Mouse (Mus musculus): ENCODE results near the gene Plxnd1. TPM values are rescaled to one million over a fixed set of nuclear protein-coding genes. Genes with fewer than 3 reads are reported as not detected.
A peak's percentile ranks its signal among the peaks of the same experiment; 100 is the strongest.

The Plxnd1 gene
- polyA plus RNA-seq, 1 experiment = 54.2 TPM

DNA sequence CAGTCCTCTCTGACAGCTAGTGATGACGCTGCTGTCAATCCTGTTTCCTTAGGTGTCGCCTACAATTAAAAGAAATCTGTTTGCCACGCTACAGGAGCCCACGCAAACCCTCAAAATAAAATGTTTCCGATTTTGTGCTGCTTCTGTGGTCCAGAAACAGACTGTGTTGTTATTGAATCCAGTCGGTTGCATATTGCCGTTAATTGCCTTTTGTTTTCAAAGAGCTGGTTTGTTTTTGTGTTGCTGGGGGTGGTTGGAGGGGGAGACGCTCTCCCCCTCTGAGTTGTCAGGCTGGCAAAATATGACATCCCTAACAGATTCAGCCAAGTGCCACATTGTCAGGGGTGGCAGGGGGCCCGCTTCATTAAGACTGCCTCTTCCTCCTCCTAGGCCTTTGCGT is 81.3 kb downstream of the Plxnd1 start:
- Histone ChIP-seq H3K4me3 (ENCODE audit: insufficient read depth, low read depth, low read length) (no peak overlapping the region), H3K27ac (ENCODE audit: insufficient read depth, low read depth, low read length) (no peak overlapping the region), H3K36me3 (ENCODE audit: control insufficient read depth, insufficient read depth, low read length) (no peaks in the 10 kb centered on the region), H3K27me3 (replicated peaks; ENCODE audit: control insufficient read depth, insufficient read depth, low read length) (no peaks in the 10 kb centered on the region), H3K4me1 (ENCODE audit: control insufficient read depth, insufficient read depth, low read length) (no peaks in the 10 kb centered on the region)
- no peak for TF ChIP-seq CTCF (conservative IDR thresholded peaks at IDR 0.05; ENCODE audit: insufficient read depth, insufficient read length, low read depth, low read length)
- TF ChIP-seq POLR2A (IDR thresholded peaks at IDR 0.05; ENCODE audit: low read depth, low read length) = no peak
- WGBS = 87% methylated on average over 10 of the region's 10 CpGs
- DNase-seq = no peak

DNA sequence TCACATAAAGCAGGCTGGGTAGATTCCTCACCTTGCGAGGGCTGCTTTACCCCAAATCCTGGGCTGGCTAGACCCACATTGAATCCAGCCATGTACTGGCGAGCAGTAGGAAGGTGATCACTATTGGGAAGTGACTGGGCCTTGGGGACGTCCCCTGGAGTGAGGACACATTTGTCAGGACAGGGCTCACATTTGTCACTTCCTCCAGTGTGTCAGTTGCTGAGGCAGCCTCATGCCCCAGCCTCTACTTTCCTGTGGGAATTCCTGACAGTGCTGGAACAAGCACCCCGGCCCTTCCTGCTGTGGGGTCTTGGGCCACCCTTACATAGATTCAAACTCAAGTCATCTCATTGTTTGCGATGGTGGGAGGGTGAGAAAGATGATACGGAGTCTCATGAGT is 83.0 kb downstream of the Plxnd1 start:
- WGBS = 79% methylated on average over 6 of the region's 6 CpGs
- DNase-seq = peak; percentile 67
- Histone ChIP-seq H3K27ac (ENCODE audit: insufficient read depth, low read depth, low read length) (peak overlapping the region; percentile 59), H3K27me3 (replicated peaks; ENCODE audit: control insufficient read depth, insufficient read depth, low read length) (no peaks in the 10 kb centered on the region), H3K4me3 (ENCODE audit: insufficient read depth, low read depth, low read length) (no peak overlapping the region), H3K36me3 (ENCODE audit: control insufficient read depth, insufficient read depth, low read length) (no peaks in the 10 kb centered on the region), H3K4me1 (ENCODE audit: control insufficient read depth, insufficient read depth, low read length) (no peaks in the 10 kb centered on the region)
- TF ChIP-seq CTCF (conservative IDR thresholded peaks at IDR 0.05; ENCODE audit: insufficient read depth, insufficient read length, low read depth, low read length) (no peak), POLR2A (IDR thresholded peaks at IDR 0.05; ENCODE audit: low read depth, low read length) (no peak)

DNA sequence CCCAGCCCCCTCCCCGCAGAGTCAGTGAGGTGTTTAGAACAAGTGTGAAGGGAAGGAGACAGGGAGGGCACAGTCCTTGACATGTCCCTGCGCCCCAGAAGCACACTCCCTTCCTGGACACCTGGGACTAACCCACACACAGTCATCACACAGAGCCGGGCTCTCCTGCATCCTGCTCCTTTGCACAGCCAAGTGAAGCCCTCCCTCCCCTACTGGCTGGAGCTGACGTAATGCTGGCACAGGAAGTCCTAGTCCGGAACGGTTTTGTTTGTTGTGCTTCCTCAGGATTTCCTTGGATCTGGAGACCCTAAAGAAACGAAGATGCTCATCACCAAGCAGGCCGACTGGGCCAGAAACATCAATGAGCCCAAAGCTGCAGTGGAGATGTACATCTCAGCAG is 84.9 kb downstream of the Plxnd1 start:
- peak overlapping the region; percentile 59 for H3K27ac ChIP-seq (ENCODE audit: insufficient read depth, low read depth, low read length)
- no peak overlapping the region for H3K4me3 ChIP-seq (ENCODE audit: insufficient read depth, low read depth, low read length)
- no peak for TF ChIP-seq CTCF (conservative IDR thresholded peaks at IDR 0.05; ENCODE audit: insufficient read depth, insufficient read length, low read depth, low read length)
- TF ChIP-seq POLR2A (IDR thresholded peaks at IDR 0.05; ENCODE audit: low read depth, low read length) = no peak
- no peaks in the 10 kb centered on the region for H3K4me1 ChIP-seq (ENCODE audit: control insufficient read depth, insufficient read depth, low read length)
- DNase-seq = peak; percentile 91
- no peaks in the 10 kb centered on the region for H3K36me3 ChIP-seq (ENCODE audit: control insufficient read depth, insufficient read depth, low read length)
- WGBS = 35% methylated on average over 8 of the region's 8 CpGs
- H3K27me3 ChIP-seq (replicated peaks; ENCODE audit: control insufficient read depth, insufficient read depth, low read length) = no peaks in the 10 kb centered on the region

DNA sequence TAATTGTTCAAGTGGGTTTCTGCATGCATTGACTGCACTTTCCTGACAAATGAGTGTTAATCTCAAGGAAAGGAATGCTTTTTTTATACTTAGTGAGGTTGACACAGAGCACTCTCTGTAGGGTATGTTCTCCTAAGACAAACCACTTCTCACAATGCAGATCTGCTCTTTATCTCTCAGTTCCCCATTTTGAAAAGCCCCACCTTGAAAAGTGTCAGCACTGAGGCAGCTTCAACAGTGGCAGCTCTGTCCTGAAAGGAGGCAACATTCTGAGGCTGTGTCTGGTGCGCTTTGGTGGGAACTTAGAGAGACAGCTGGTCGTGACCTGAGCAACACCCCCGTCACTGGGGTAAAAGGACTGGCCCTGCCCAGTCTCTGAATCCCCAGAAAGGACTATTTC is 85.8 kb downstream of the Plxnd1 start:
- Histone ChIP-seq H3K36me3 (ENCODE audit: control insufficient read depth, insufficient read depth, low read length) (no peaks in the 10 kb centered on the region), H3K4me3 (ENCODE audit: insufficient read depth, low read depth, low read length) (no peak overlapping the region), H3K27me3 (replicated peaks; ENCODE audit: control insufficient read depth, insufficient read depth, low read length) (no peaks in the 10 kb centered on the region), H3K27ac (ENCODE audit: insufficient read depth, low read depth, low read length) (peak overlapping the region; percentile 18), H3K4me1 (ENCODE audit: control insufficient read depth, insufficient read depth, low read length) (no peaks in the 10 kb centered on the region)
- 86% methylated on average over 3 of the region's 3 CpGs for WGBS
- TF ChIP-seq POLR2A (IDR thresholded peaks at IDR 0.05; ENCODE audit: low read depth, low read length) (no peak), CTCF (conservative IDR thresholded peaks at IDR 0.05; ENCODE audit: insufficient read depth, insufficient read length, low read depth, low read length) (no peak)
- DNase-seq = no peak

DNA sequence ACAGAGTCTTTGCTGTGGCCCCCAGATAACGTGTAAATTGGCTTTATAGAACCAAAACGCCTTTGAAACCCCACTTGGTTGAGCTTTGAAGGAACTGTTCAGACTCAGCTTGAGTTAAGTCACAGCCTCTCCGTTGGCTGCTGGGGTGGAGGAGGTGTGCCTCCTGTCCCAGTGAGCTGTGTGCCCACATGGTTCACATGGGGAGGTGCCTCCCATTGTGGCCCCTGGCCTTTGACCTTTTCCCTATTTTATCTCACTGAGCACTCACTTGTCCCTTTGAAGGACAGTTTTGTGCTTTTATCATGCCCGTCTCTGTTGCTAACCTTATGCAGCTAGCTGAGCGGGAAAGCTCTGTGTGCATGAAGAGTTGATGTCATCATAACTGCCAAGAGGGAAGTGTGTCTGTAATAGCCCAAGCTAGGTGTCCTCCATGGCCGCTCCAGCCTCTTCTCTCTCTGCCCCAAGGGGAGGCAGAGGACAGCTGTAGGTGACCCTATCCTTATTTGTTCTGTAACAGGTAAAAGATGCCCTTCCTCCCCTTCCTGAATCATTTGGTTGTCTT is 86.3 kb downstream of the Plxnd1 start:
- no peaks in the 10 kb centered on the region for H3K4me1 ChIP-seq (ENCODE audit: control insufficient read depth, insufficient read depth, low read length)
- DNase-seq = no peak
- 74% methylated on average over 6 of the region's 6 CpGs for WGBS
- no peak overlapping the region for H3K4me3 ChIP-seq (ENCODE audit: insufficient read depth, low read depth, low read length)
- TF ChIP-seq POLR2A (IDR thresholded peaks at IDR 0.05; ENCODE audit: low read depth, low read length) (no peak), CTCF (conservative IDR thresholded peaks at IDR 0.05; ENCODE audit: insufficient read depth, insufficient read length, low read depth, low read length) (no peak)
- no peaks in the 10 kb centered on the region for H3K27me3 ChIP-seq (replicated peaks; ENCODE audit: control insufficient read depth, insufficient read depth, low read length)
- no peaks in the 10 kb centered on the region for H3K36me3 ChIP-seq (ENCODE audit: control insufficient read depth, insufficient read depth, low read length)
- H3K27ac ChIP-seq (ENCODE audit: insufficient read depth, low read depth, low read length) = no peak overlapping the region

DNA sequence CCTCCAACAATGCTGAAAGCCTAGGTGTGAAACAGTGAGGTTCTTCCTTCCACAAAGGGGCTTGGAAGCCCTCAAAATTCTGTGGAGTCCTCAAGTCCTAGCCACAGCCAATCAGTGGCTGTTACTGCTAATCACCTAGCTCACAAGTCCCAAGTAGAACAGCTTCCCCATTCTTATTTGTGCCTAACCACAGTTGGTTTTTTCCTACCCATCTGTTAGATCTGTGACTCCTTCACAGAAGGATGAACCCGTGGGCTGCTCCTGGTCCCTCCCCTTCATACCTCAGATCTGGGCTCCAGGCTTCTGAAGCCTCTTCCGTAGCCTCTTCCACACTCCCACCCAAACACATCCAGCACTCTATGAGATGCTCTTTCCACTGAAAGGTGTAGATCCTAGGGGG is 87.9 kb downstream of the Plxnd1 start:
- Histone ChIP-seq H3K27me3 (replicated peaks; ENCODE audit: control insufficient read depth, insufficient read depth, low read length) (no peaks in the 10 kb centered on the region), H3K27ac (ENCODE audit: insufficient read depth, low read depth, low read length) (no peak overlapping the region), H3K4me3 (ENCODE audit: insufficient read depth, low read depth, low read length) (no peak overlapping the region), H3K4me1 (ENCODE audit: control insufficient read depth, insufficient read depth, low read length) (no peaks in the 10 kb centered on the region), H3K36me3 (ENCODE audit: control insufficient read depth, insufficient read depth, low read length) (no peaks in the 10 kb centered on the region)
- TF ChIP-seq CTCF (conservative IDR thresholded peaks at IDR 0.05; ENCODE audit: insufficient read depth, insufficient read length, low read depth, low read length) = no peak
- TF ChIP-seq POLR2A (IDR thresholded peaks at IDR 0.05; ENCODE audit: low read depth, low read length) = no peak
- WGBS = 56% methylated on average over 2 of the region's 2 CpGs
- DNase-seq = no peak

DNA sequence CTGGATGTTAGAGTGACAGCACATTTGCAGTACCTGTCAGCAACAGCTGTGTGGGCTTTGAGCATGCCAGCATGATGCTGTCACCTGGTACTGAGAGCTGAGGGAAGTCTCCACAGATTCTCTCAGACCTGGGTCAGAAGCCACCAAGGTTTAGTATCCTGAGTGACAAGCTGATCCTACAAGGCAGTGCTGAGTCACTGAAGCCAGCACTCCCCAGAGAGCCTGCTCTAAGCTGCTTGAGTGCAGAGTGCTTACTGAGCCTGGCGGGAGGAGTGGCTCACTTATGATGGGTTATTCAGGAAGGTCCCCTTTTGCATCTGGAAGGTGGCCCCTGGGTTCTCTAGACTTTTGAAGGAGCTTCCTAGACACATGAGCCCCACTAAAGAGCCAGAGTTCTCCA is 88.3 kb downstream of the Plxnd1 start:
- 76% methylated on average over 1 of the region's 1 CpGs for WGBS
- TF ChIP-seq POLR2A (IDR thresholded peaks at IDR 0.05; ENCODE audit: low read depth, low read length) (no peak), CTCF (conservative IDR thresholded peaks at IDR 0.05; ENCODE audit: insufficient read depth, insufficient read length, low read depth, low read length) (no peak)
- Histone ChIP-seq H3K4me1 (ENCODE audit: control insufficient read depth, insufficient read depth, low read length) (no peaks in the 10 kb centered on the region), H3K27me3 (replicated peaks; ENCODE audit: control insufficient read depth, insufficient read depth, low read length) (no peaks in the 10 kb centered on the region), H3K27ac (ENCODE audit: insufficient read depth, low read depth, low read length) (no peak overlapping the region), H3K36me3 (ENCODE audit: control insufficient read depth, insufficient read depth, low read length) (no peaks in the 10 kb centered on the region), H3K4me3 (ENCODE audit: insufficient read depth, low read depth, low read length) (no peak overlapping the region)
- DNase-seq = no peak
